Mouse (Mus musculus): ENCODE measurements around the gene Pprc1. TPM values are rescaled to one million over a fixed set of nuclear protein-coding genes. Genes with fewer than 3 reads are reported as not detected.

Pprc1 gene
- polyA plus RNA-seq, 1 experiment: not detected

- TF ChIP-seq POLR2A (IDR thresholded peaks at IDR 0.05; ENCODE audit: insufficient read depth, low read depth, low read length): no peak
- no peak for TF ChIP-seq CTCF (IDR thresholded peaks at IDR 0.05; ENCODE audit: insufficient read depth, low read depth, low read length)
- H3K4me3 ChIP-seq (ENCODE audit: insufficient read depth, low read depth, low read length): no peak overlapping the region
- WGBS: 84% methylated on average over 2 of the region's 2 CpGs
- no peaks in the 10 kb centered on the region for H3K4me1 ChIP-seq (ENCODE audit: control insufficient read depth, insufficient read depth, low read length)
- no peak overlapping the region for H3K27ac ChIP-seq (ENCODE audit: insufficient read depth, low read depth, low read length)
Observed at GRCm38 (mm10) chr19:46104187-46104557, 59.5 kb downstream of the Pprc1 start.

DNA sequence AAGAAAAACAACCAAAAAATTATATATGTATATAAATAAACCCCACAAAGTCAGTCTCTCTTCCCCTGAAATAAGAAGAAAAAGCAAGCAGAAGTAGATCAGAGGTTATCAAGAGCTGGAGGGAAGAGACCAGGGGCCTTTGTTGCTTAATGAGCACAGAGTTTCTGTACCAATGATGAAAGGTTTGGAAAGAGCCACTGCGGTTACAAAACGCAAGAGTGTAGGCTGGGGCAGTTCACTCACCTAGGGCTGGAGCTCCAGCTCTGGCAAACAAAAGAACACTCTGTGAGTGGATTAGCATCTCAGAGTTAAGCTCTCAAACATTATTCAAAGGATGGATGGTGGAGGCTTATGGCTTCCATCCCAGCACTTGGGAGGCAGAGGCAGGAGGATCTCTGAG, 65.5 kb downstream of the Pprc1 start:
- Histone ChIP-seq H3K27ac (ENCODE audit: insufficient read depth, low read depth, low read length) (no peak overlapping the region), H3K4me3 (ENCODE audit: insufficient read depth, low read depth, low read length) (no peak overlapping the region), H3K4me1 (ENCODE audit: control insufficient read depth, insufficient read depth, low read length) (no peaks in the 10 kb centered on the region)
- TF ChIP-seq CTCF (IDR thresholded peaks at IDR 0.05; ENCODE audit: insufficient read depth, low read depth, low read length): no peak
- TF ChIP-seq POLR2A (IDR thresholded peaks at IDR 0.05; ENCODE audit: insufficient read depth, low read depth, low read length): no peak
- 70% methylated on average over 2 of the region's 2 CpGs for WGBS

- 90% methylated on average over 5 of the region's 5 CpGs for WGBS
- Histone ChIP-seq H3K4me3 (ENCODE audit: insufficient read depth, low read depth, low read length) (no peak overlapping the region), H3K4me1 (ENCODE audit: control insufficient read depth, insufficient read depth, low read length) (no peaks in the 10 kb centered on the region), H3K27ac (ENCODE audit: insufficient read depth, low read depth, low read length) (no peak overlapping the region)
- TF ChIP-seq POLR2A (IDR thresholded peaks at IDR 0.05; ENCODE audit: insufficient read depth, low read depth, low read length) (no peak), CTCF (IDR thresholded peaks at IDR 0.05; ENCODE audit: insufficient read depth, low read depth, low read length) (no peak)
Observed at GRCm38 (mm10) chr19:46110781-46111180, 66.1 kb downstream of the Pprc1 start.

DNA sequence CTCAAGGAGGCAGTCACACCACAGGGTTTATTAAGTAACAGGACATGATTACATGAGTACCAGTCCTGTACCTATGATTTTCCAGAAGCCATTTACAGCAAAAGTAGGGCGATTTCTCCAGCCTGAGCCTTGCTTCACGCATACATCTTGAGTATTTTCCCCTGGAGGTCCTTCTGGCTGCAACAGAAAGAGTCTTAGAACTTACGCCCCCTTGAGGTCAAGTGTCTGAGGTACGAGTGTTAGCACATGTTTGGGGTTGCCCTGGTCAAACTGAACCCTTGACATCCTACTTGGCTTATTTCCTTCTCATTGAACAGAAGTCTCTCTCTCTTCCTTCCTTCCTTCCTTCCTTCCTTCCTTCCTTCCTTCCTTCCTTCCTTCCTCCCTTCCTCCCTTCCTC, 69.9 kb downstream of the Pprc1 start:
- no peak overlapping the region for H3K27ac ChIP-seq (ENCODE audit: insufficient read depth, low read depth, low read length)
- H3K4me1 ChIP-seq (ENCODE audit: control insufficient read depth, insufficient read depth, low read length): no peaks in the 10 kb centered on the region
- 65% methylated on average over 4 of the region's 4 CpGs for WGBS
- TF ChIP-seq POLR2A (IDR thresholded peaks at IDR 0.05; ENCODE audit: insufficient read depth, low read depth, low read length): no peak
- TF ChIP-seq CTCF (IDR thresholded peaks at IDR 0.05; ENCODE audit: insufficient read depth, low read depth, low read length): no peak
- H3K4me3 ChIP-seq (ENCODE audit: insufficient read depth, low read depth, low read length): no peak overlapping the region

DNA sequence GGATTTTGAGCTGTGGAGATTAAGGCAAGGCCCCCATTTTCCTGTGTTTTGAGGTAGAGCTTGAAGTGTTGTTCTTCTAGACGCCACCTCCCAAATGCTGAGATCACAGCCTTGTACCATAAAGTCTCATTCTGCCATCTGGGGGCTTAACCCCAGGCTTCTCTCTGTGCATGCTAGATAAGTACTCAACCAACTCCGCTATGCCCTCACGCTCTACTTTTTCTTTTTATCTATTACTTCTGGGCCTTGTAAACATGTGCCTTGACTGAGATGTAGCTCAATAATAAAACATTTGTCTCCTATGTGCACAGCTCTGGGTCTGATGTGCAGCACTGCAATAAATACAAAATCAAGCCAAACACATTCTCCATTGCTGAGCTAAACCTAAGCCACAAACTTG, 74.8 kb downstream of the Pprc1 start:
- no peak overlapping the region for H3K27ac ChIP-seq (ENCODE audit: insufficient read depth, low read depth, low read length)
- TF ChIP-seq POLR2A (IDR thresholded peaks at IDR 0.05; ENCODE audit: insufficient read depth, low read depth, low read length): no peak
- no peak for TF ChIP-seq CTCF (IDR thresholded peaks at IDR 0.05; ENCODE audit: insufficient read depth, low read depth, low read length)
- no peak overlapping the region for H3K4me3 ChIP-seq (ENCODE audit: insufficient read depth, low read depth, low read length)
- no peaks in the 10 kb centered on the region for H3K4me1 ChIP-seq (ENCODE audit: control insufficient read depth, insufficient read depth, low read length)
- WGBS: 93% methylated on average over 3 of the region's 3 CpGs

GRCm38 (mm10) chr19:46120872-46121271, 76.2 kb downstream of the Pprc1 start:
- Histone ChIP-seq H3K4me1 (ENCODE audit: control insufficient read depth, insufficient read depth, low read length) (no peaks in the 10 kb centered on the region), H3K27ac (ENCODE audit: insufficient read depth, low read depth, low read length) (no peak overlapping the region), H3K4me3 (ENCODE audit: insufficient read depth, low read depth, low read length) (no peak overlapping the region)
- 79% methylated on average over 6 of the region's 6 CpGs for WGBS
- TF ChIP-seq CTCF (IDR thresholded peaks at IDR 0.05; ENCODE audit: insufficient read depth, low read depth, low read length) (no peak), POLR2A (IDR thresholded peaks at IDR 0.05; ENCODE audit: insufficient read depth, low read depth, low read length) (no peak)

Other genes starting within 250 kb of the Pprc1 start
- gene Kcnip2, start 228.8 kb upstream of the Pprc1 start, polyA plus RNA-seq (2012; ENCODE audit: insufficient read depth, insufficient read length, low replicate concordance, missing spikeins): not detected in 2 replicates
- not detected in 2 replicates for gene Armh3, start 46.4 kb upstream of the Pprc1 start, polyA plus RNA-seq (2012; ENCODE audit: insufficient read depth, insufficient read length, low replicate concordance, missing spikeins)
- gene Hps6, start 41.4 kb upstream of the Pprc1 start, polyA plus RNA-seq (2012; ENCODE audit: insufficient read depth, insufficient read length, low replicate concordance, missing spikeins): not detected in 2 replicates
- 245 TPM in 1 of 2 replicates, not detected in the other for gene Ldb1, start 328 bp downstream of the Pprc1 start, polyA plus RNA-seq (2012; ENCODE audit: insufficient read depth, insufficient read length, low replicate concordance, missing spikeins)
- not detected in 2 replicates for gene Nolc1, start 31.0 kb downstream of the Pprc1 start, polyA plus RNA-seq (2012; ENCODE audit: insufficient read depth, insufficient read length, low replicate concordance, missing spikeins)
- gene Elovl3, start 87.0 kb downstream of the Pprc1 start, polyA plus RNA-seq (2012; ENCODE audit: insufficient read depth, insufficient read length, low replicate concordance, missing spikeins): not detected in 2 replicates
- not detected in 2 replicates for gene Pitx3, start 103.4 kb downstream of the Pprc1 start, polyA plus RNA-seq (2012; ENCODE audit: insufficient read depth, insufficient read length, low replicate concordance, missing spikeins)
- gene Gbf1, start 107.6 kb downstream of the Pprc1 start, polyA plus RNA-seq (2012; ENCODE audit: insufficient read depth, insufficient read length, low replicate concordance, missing spikeins): 348 TPM in 1 of 2 replicates, not detected in the other